Mouse (Mus musculus) embryo, embryonic 11.5 days (tissue): ENCODE measurements around the gene B4galt5.

Experiments
- DNase-seq: peaks from one replicate; pipeline ENCODE4 v3.0.0-alpha.2; 2012; ENCODE audit warnings: low read depth, low spot score

B4galt5 gene

DNA sequence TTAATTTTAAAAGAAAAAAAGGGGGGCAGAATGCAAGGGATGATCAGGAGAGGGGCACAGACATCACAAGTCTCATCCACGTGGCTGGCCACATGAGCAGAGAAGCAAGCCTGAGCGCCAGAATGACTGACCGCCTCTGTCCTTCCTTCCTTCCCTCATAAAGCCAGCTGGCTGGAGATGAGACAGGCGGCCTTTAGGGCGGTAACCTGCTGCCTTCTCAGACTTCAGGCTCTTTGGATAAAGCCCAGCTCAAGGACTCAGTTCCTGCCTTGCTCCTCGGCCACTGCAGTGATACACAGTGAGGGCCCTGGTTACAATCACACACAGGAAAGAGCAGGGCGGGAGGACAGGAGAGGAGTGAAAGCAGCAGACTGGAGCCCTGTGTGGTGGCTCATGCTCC, 94.8 kb downstream of the B4galt5 start:
- DNase-seq = no peak

DNA sequence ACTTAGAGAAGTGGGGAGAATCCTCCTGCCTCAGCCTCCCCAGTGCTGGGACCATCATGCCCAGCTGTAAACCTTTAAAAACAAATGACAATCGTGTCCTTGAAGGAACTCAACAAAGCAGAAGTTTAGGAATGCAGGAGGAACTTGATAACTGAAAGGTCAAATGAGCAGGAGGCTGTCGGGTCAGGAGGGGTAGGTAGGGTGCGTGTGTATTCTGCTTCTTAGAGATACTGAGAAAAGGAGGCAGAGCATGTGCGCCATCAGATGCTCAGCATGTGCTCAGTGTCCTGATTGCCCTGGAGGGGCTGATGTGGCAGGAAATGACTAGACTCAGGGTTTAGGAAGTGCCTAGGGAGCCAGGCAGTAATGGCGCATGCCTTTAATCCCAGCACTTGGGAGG, 95.5 kb downstream of the B4galt5 start:
- DNase-seq = no peak

DNA sequence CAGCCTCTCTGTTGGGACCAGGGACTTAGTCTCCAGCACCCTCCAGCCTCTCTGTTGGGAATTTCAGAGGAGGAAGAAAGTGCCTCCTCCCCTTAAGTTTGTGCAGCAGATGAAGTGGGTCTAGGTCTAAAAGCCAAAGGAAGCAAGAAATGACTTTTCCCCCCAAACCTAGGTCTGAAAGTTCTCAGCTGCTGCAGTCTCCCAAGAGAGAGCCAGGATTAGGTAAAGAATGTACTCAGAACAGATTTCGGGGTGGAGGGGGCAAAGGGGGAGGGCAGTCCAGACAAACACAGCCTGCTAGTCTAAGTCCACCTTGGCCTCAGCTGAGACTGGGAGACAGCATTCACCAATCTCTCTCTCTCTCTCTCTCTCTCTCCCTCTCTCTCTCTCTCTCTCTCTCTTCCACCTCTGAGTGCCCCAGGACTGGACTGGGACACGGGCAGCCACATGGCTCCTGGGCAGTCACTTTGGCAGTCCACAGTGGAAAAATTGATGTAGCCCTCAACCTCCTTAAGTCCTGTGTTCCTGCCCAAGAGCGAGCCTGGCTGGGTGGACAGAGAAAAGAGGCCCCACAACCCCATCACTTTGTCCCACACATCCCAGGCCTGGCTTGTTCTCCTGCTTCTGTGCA, 96.8 kb downstream of the B4galt5 start:
- DNase-seq = no peak

DNA sequence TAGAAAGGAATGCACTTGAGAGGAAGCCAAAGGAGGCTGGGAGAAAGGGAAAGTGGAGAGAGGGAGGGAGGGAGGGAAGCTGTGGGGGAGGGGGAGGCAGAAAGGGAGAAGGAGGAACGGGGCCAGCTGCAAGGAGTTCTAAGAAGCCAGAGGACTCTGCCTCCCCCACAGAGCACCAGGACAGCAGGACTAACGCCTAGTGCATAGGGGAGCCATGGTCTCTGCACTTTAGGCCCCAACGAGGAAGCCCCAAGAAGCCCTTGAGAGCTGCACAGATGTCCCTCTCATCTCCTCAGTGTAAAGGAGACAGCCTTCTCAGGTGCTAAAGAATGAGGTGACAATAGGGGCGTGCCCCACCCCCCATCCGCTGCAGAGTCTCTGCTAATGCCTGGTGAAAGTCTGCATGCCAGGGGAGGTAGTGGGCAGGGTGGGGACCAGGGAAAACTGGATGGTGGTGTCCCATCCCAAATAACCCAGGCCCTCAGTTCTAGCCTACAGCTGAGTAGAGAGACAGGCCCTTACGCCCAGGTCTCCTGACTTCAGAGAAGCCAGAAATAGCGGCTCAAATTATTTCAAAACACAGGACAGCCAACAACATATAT, 98.1 kb downstream of the B4galt5 start:
- DNase-seq = no peak

DNA sequence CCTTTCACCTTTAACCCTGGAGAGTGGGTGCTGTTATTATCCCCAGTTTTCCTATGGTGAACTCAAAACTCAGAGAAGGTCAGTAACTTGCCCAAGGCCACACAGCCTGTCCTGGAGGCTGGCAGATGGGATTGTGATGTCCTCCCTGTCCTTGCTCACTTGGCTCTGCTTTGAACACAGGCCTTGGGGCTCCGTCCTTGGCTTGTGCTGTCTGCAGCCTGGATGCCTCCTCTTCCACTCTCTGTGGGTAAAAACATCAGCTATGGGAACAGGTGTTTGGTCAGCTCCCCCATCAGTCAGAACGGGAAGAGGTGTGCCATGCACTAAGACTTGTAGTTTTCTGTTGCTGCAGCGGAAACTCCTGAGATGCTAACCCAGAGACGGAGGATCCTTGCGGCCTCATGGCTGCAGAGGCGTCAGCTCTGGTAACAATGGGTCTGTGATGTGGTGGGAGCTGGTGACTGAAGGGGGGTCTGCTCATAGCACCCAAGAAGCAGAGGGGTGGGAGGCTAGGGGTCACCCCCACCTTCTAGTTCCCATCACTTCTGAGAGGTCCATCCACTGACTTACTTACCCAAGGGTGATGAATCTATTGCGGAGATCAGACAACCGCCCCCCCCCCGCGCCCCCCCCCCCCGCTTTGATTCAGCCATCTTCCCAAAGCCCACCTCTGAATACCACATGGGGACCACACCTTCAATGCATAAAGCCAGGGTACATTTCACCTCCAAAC, 98.8 kb downstream of the B4galt5 start:
- DNase-seq = no peak

DNA sequence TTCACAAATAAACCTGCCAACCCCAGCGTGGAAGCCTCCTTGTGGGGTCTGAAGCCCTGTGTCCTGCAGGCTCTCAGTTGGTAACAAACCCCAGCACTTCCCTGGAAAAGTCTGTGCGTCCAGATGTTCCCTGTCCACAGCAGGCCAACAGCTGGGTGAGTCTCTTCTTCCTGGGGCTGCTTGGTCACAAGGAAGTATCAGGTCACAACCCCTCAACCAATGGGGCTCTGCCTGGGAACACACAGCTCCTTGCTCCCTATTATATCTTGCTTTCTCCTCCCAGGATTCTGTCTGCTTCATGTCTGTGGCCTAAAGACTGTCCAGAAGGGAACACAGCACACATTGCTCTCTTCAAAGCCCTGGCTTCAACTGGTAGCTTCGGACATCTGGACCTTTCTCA, 99.4 kb downstream of the B4galt5 start:
- no peak for DNase-seq
